Mouse (Mus musculus) regulatory T cell (primary cell): ENCODE data around the gene Gm10775.

ENCODE experiments used
- in situ Hi-C: fragments of 300-600 bp; cut with MboI, MseI; formaldehyde crosslinking; loops from one replicate; pipeline ENCODE4 v1.15.1; 2025; ENCODE audit warnings: high pct_unique_total_duplicates

Gm10775 gene

GRCm38 (mm10) chr13:65259239-65259638 lies at the start of gene Gm10775:
Gene Gm10775 (plus strand): TSS chr13:65259539.
- in situ Hi-C loops: no loop called here

- in situ Hi-C loops: no loop called here
Measured at GRCm38 (mm10) chr13:65225945-65226344, 33.4 kb upstream of the Gm10775 start.

- in situ Hi-C loops: no loop called here
Measured at GRCm38 (mm10) chr13:65226657-65227056, 32.7 kb upstream of the Gm10775 start.

- in situ Hi-C loops: no loop called here
Measured at GRCm38 (mm10) chr13:65237211-65237610, 22.1 kb upstream of the Gm10775 start.

GRCm38 (mm10) chr13:65240509-65241098 lies 18.7 kb upstream of the Gm10775 start:
- in situ Hi-C loops: loop anchor here (10.0 kb wide), 1 partner anchor 126 kb away; the partner anchor contains the start of gene Mfsd14b

GRCm38 (mm10) chr13:65241099-65241626 lies 18.2 kb upstream of the Gm10775 start:
- in situ Hi-C loops: loop anchor here (10.0 kb wide), 1 partner anchor 126 kb away; the partner anchor contains the start of gene Mfsd14b

GRCm38 (mm10) chr13:65241627-65242318 lies 17.6 kb upstream of the Gm10775 start:
- in situ Hi-C loops: loop anchor here (10.0 kb wide), 1 partner anchor 127 kb away; the partner anchor contains the start of gene Mfsd14b

GRCm38 (mm10) chr13:65242319-65242787 lies 17.0 kb upstream of the Gm10775 start:
- in situ Hi-C loops: loop anchor here (10.0 kb wide), 1 partner anchor 128 kb away; the partner anchor contains the start of gene Mfsd14b

GRCm38 (mm10) chr13:65243273-65243672 lies 16.1 kb upstream of the Gm10775 start:
- in situ Hi-C loops: loop anchor here (10.0 kb wide), 1 partner anchor 128 kb away; the partner anchor contains the start of gene Mfsd14b

GRCm38 (mm10) chr13:65258175-65258954 lies 974 bp upstream of the Gm10775 start:
- in situ Hi-C loops: no loop called here

- in situ Hi-C loops: no loop called here
Measured at GRCm38 (mm10) chr13:65262086-65262485, 2.7 kb downstream of the Gm10775 start.

- in situ Hi-C loops: loop anchor here (25.0 kb wide), 1 partner anchor 841 kb away; the partner anchor contains the start of gene Cdk20
Measured at GRCm38 (mm10) chr13:65277994-65278382, 18.6 kb downstream of the Gm10775 start.

- in situ Hi-C loops: loop anchor here (25.0 kb wide), 1 partner anchor 841 kb away; the partner anchor contains the start of gene Cdk20
Measured at GRCm38 (mm10) chr13:65278383-65279341, 19.3 kb downstream of the Gm10775 start, which contains the start of gene Zfp369. Gene Zfp369 (plus strand): TSS chr13:65278814.

- in situ Hi-C loops: loop anchor here (25.0 kb wide), 1 partner anchor 849 kb away; the partner anchor contains the start of gene Cdk20
Measured at GRCm38 (mm10) chr13:65286771-65287170, 27.4 kb downstream of the Gm10775 start.

- in situ Hi-C loops: loop anchor here (25.0 kb wide), 1 partner anchor 859 kb away; the partner anchor contains the start of gene Cdk20
Measured at GRCm38 (mm10) chr13:65296354-65296753, 37.0 kb downstream of the Gm10775 start.
